Mouse (Mus musculus): Measurements from ENCODE around the gene Megf11.

GRCm38 (mm10) chr9:64602895-64603294, 217.5 kb downstream of the Megf11 start:
- no peak for TF ChIP-seq CTCF (IDR thresholded peaks at IDR 0.05; ENCODE audit: insufficient read depth, low read length)
- TF ChIP-seq POLR2A (IDR thresholded peaks at IDR 0.05; ENCODE audit: borderline replicate concordance, extremely low read depth, low read depth, low read length): no peak
